Mouse (Mus musculus) erythroblast, embryonic 14.5 days (primary cell): ENCODE results near the gene Gba.

Experiments
- GATA1 ChIP-seq: IDR thresholded peaks from 2 replicates; pipeline ENCODE4 v1.6.1; 2012; ENCODE audit warnings: low read length, inconsistent platforms, mixed read lengths
- TAL1 ChIP-seq: IDR thresholded peaks from 3 replicates; pipeline ENCODE4 v1.6.1; 2012; ENCODE audit warnings: low read length, inconsistent platforms, mixed read lengths

GRCm38 (mm10) chr3:89166945-89167344 lies 35.8 kb upstream of the Gba start:
- no peak for TF ChIP-seq TAL1
- no peak for TF ChIP-seq GATA1
